Mouse (Mus musculus): ENCODE results near the gene Cdh4. TPM values are rescaled to one million over a fixed set of nuclear protein-coding genes. Genes with fewer than 3 reads are reported as not detected.

Cdh4 gene
- polyA plus RNA-seq, 1 experiment from 2014 or later: 42.8 TPM

DNA sequence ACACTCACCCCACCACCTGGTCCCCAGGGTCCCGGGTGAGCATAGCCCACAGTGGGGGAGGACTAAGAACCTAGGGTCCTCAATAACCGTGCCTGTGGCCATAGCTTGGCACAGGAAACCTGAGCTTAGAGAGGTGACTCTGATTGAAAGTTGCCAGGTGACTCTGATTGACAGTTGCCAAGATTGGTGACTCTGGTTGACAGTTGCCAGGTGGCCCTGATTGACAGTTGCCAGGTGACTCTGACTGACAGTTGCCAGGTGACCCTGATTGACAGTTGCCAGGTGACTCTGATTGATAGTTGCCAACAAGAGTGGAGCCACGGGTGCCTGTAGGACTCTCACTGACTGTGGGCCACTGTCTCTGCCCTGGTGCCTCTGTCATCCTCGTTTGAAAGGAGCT, 271.1 kb downstream of the Cdh4 start:
- no peak overlapping the region for H3K4me2 ChIP-seq (ENCODE audit: low read length)
- no peak overlapping the region for H3K9ac ChIP-seq (replicated peaks; ENCODE audit: low read length)
- ATAC-seq (ENCODE audit: low FRiP score, low TSS enrichment): no peak
- H3K9me3 ChIP-seq (ENCODE audit: control insufficient read depth, low read length): no peaks in the 10 kb centered on the region
- DNase-seq: no peak
- H3K36me3 ChIP-seq (ENCODE audit: control insufficient read depth, insufficient read depth, low read length): no peaks in the 10 kb centered on the region
- H3K27ac ChIP-seq (replicated peaks; ENCODE audit: low read depth, low read length): peak overlapping the region; percentile 57; the same call in 1 of the 2 replicates
- H3K27me3 ChIP-seq (ENCODE audit: control insufficient read depth, insufficient read depth, low read length): no peaks in the 10 kb centered on the region
- WGBS: 84% methylated on average over 4 of the region's 4 CpGs
- H3K4me3 ChIP-seq (replicated peaks; ENCODE audit: low read depth, low read length): no peak overlapping the region
- peaks cover 16% of the 10 kb centered on the region; the same call in 1 of the 2 replicates for H3K4me1 ChIP-seq (ENCODE audit: control insufficient read depth, insufficient read depth, low read length)

DNA sequence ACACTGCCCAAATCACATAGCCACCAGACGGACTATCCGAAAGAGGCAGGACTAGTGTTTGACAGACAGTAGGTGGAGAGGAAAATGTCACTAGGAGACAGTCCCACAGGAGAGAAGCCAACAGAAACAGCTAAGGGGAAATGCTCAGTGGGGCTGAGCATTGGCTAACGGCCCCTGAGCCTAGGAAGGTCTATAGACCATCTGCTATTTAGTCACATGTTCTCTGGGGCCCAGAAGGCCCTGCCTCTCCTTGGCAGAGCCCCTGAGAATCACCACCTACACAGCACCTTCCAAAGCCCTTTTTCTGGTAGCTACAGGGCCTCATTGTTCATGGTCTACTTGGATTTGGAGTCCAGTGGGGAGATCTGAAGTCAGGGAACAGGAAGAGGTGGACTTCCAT, 271.9 kb downstream of the Cdh4 start:
- Histone ChIP-seq H3K36me3 (ENCODE audit: control insufficient read depth, insufficient read depth, low read length) (no peaks in the 10 kb centered on the region), H3K9me3 (ENCODE audit: control insufficient read depth, low read length) (no peaks in the 10 kb centered on the region), H3K27me3 (ENCODE audit: control insufficient read depth, insufficient read depth, low read length) (no peaks in the 10 kb centered on the region), H3K27ac (replicated peaks; ENCODE audit: low read depth, low read length) (no peak overlapping the region), H3K4me1 (ENCODE audit: control insufficient read depth, insufficient read depth, low read length) (peaks cover 16% of the 10 kb centered on the region; the same call in 1 of the 2 replicates), H3K4me3 (replicated peaks; ENCODE audit: low read depth, low read length) (no peak overlapping the region), H3K9ac (replicated peaks; ENCODE audit: low read length) (no peak overlapping the region), H3K4me2 (ENCODE audit: low read length) (no peak overlapping the region)
- DNase-seq: no peak
- ATAC-seq (ENCODE audit: low FRiP score, low TSS enrichment): no peak
- WGBS: 80% methylated on average over 3 of the region's 3 CpGs

DNA sequence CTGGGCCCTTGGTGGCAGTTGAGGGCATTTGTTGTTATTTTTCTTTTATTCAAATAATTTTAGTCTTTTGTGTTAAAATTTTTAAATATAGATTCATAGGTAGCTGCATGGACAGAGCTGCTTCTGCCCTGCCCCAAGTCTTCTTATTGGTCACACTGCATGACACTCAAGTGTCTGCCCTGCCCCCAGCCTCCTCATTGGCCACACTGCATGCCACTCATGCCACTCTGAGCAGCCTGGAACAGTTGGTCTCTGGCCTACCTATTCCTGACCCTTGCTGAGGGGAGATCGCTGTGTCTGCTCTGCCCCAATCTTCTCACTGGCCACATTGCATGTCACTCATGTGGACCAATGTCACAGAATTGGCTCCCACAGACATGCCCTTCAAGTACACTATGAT, 273.1 kb downstream of the Cdh4 start:
- H3K4me1 ChIP-seq (ENCODE audit: control insufficient read depth, insufficient read depth, low read length): peaks cover 13% of the 10 kb centered on the region; the same call in 1 of the 2 replicates
- no peaks in the 10 kb centered on the region for H3K9me3 ChIP-seq (ENCODE audit: control insufficient read depth, low read length)
- DNase-seq: no peak
- WGBS: 97% methylated on average over 1 of the region's 1 CpGs
- H3K4me2 ChIP-seq (ENCODE audit: low read length): no peak overlapping the region
- H3K27me3 ChIP-seq (ENCODE audit: control insufficient read depth, insufficient read depth, low read length): no peaks in the 10 kb centered on the region
- no peaks in the 10 kb centered on the region for H3K36me3 ChIP-seq (ENCODE audit: control insufficient read depth, insufficient read depth, low read length)
- no peak overlapping the region for H3K9ac ChIP-seq (replicated peaks; ENCODE audit: low read length)
- ATAC-seq (ENCODE audit: low FRiP score, low TSS enrichment): no peak
- H3K27ac ChIP-seq (replicated peaks; ENCODE audit: low read depth, low read length): no peak overlapping the region
- no peak overlapping the region for H3K4me3 ChIP-seq (replicated peaks; ENCODE audit: low read depth, low read length)

DNA sequence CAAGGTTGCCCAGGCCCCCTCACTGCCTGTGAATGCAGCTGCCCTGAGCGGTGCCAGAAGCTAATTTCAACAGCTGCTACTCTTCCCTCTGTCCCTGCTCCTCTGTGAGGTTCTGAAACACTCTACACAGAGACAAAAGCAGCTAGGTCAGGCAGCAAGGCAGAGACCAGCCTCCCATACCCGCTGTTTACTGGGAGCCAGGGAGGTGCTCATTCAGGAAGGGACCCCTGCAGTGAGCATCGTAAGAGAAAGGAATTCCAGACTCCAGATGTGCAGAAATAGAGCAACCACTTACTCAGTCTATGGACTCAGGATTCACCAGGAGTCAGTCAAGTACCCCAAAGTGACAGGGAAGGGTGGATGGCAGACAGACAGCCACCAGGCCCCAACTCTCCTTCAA, 278.1 kb downstream of the Cdh4 start:
- Histone ChIP-seq H3K4me2 (ENCODE audit: low read length) (no peak overlapping the region), H3K27me3 (ENCODE audit: control insufficient read depth, insufficient read depth, low read length) (no peaks in the 10 kb centered on the region), H3K9ac (replicated peaks; ENCODE audit: low read length) (no peak overlapping the region), H3K27ac (replicated peaks; ENCODE audit: low read depth, low read length) (no peak overlapping the region), H3K9me3 (ENCODE audit: control insufficient read depth, low read length) (no peaks in the 10 kb centered on the region), H3K4me3 (replicated peaks; ENCODE audit: low read depth, low read length) (no peak overlapping the region), H3K4me1 (ENCODE audit: control insufficient read depth, insufficient read depth, low read length) (peaks cover 7% of the 10 kb centered on the region; the same call in 1 of the 2 replicates), H3K36me3 (ENCODE audit: control insufficient read depth, insufficient read depth, low read length) (no peaks in the 10 kb centered on the region)
- DNase-seq: no peak
- WGBS: 22% methylated on average over 3 of the region's 3 CpGs
- ATAC-seq (ENCODE audit: low FRiP score, low TSS enrichment): no peak

DNA sequence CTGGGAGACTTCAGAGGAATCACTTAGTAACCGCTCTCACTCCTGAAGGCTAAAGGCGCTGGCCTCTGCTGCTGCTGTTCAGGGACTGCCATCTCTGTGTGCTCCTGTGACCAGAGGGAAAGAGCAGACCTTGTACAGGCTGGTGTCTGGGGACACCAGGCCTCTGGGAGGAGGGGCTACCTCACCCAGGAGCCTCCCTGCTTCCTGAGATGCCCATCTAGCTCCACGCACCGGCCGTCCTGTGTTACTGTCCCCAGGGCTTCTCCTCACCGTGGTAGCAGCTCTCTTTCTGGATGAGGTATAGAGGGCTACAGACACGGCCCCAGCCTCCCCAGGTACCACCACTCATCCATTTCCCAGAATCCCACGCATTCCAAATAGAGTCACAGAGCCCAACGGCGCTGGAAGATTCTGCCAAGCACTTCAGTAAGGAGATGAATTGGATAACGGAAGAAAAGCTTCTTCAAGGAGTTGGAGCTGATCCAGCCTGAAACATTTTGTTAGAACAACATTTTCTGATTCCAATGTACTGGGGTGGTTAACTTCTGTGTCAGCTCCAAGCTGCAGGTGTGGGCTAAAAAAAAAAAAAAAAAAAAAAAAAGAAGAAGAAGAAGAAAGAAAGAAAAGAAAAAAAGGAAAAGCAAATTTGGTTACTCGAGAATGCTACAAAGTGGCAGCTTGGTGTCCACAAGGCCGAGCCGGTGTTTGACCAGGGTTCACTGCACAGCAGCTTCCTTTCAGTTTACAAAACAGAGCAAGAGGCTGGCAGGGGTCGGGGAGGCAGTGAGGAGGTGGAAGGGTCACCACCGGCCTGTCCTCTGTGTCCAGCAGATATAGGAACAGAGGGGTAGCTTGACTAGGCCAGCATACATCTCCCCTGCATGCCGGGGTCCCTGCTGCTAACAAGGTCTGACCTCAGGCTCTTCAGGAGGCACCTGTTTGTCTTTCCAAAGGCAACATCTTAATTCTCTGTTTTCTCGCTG, 279.6 kb downstream of the Cdh4 start:
- H3K27ac ChIP-seq (replicated peaks; ENCODE audit: low read depth, low read length): 0 out of 2 replicates have a peak overlapping the region, but pooled peaks have one; percentile 20
- H3K27me3 ChIP-seq (ENCODE audit: control insufficient read depth, insufficient read depth, low read length): no peaks in the 10 kb centered on the region
- WGBS: 47% methylated on average over 18 of the region's 18 CpGs
- no peaks in the 10 kb centered on the region for H3K9me3 ChIP-seq (ENCODE audit: control insufficient read depth, low read length)
- no peak; the same call in 1 of the 2 replicates for ATAC-seq (ENCODE audit: low FRiP score, low TSS enrichment)
- DNase-seq: peak; percentile 35
- no peak overlapping the region for H3K9ac ChIP-seq (replicated peaks; ENCODE audit: low read length)
- H3K4me2 ChIP-seq (ENCODE audit: low read length): no peak overlapping the region
- no peaks in the 10 kb centered on the region for H3K36me3 ChIP-seq (ENCODE audit: control insufficient read depth, insufficient read depth, low read length)
- peaks cover 7% of the 10 kb centered on the region; the same call in 1 of the 2 replicates for H3K4me1 ChIP-seq (ENCODE audit: control insufficient read depth, insufficient read depth, low read length)
- H3K4me3 ChIP-seq (replicated peaks; ENCODE audit: low read depth, low read length): no peak overlapping the region

DNA sequence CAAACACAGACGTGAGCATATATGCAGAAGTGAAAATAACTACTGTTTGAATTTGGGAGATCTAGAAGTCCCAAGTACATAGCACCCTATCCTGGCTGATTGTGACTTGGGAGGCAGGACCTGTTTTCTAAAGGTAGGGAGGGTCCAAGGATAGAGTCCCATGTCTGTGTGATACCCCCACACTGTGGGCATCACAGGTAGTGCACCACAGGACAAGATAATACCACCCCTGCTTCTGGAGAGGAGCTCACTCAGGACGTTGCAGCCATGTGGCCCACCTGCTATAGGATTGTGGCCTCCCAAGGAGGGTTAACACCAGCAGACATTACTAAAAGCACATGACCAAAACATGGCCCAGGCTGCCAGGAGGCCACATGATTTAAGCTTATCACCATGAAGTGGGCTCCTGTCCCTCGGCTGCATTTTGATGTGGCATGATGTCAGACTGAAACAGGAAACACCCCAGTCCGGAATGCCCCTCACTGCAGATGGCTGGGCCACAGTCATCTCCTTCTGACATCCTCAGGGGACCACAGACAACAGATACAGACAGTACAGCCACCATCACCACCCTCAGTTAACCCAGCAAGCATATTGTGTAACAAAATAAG, 280.6 kb downstream of the Cdh4 start:
- DNase-seq: peak; percentile 66
- 67% methylated on average over 4 of the region's 4 CpGs for WGBS
- H3K9me3 ChIP-seq (ENCODE audit: control insufficient read depth, low read length): no peaks in the 10 kb centered on the region
- H3K27ac ChIP-seq (replicated peaks; ENCODE audit: low read depth, low read length): no peak overlapping the region
- no peaks in the 10 kb centered on the region for H3K27me3 ChIP-seq (ENCODE audit: control insufficient read depth, insufficient read depth, low read length)
- no peaks in the 10 kb centered on the region for H3K36me3 ChIP-seq (ENCODE audit: control insufficient read depth, insufficient read depth, low read length)
- no peak overlapping the region for H3K4me2 ChIP-seq (ENCODE audit: low read length)
- H3K9ac ChIP-seq (replicated peaks; ENCODE audit: low read length): no peak overlapping the region
- 0 out of 2 replicates have a peak, but pooled peaks have one; percentile 41 for ATAC-seq (ENCODE audit: low FRiP score, low TSS enrichment)
- peaks cover 7% of the 10 kb centered on the region; the same call in 1 of the 2 replicates for H3K4me1 ChIP-seq (ENCODE audit: control insufficient read depth, insufficient read depth, low read length)
- H3K4me3 ChIP-seq (replicated peaks; ENCODE audit: low read depth, low read length): no peak overlapping the region

DNA sequence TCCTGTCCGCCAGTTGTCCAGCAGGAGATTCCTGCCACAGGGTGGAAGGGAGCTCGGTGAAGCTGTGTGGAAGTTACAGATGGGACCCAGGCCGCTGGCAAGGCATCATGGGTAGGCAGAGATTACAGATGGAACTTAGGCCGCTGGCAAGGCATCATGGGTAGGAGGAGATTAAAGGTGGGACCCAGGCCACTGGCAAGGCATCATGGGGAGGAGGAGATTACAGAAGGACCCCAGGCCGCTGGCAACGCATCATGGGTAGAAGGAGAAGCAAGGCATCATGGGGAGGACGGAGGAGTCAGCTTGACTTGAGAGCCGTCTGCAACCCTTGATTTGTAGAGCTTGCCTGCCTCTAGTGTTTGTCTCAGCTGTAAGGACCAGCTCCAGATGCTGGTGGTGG, 281.2 kb downstream of the Cdh4 start:
- WGBS: 92% methylated on average over 8 of the region's 8 CpGs
- no peak overlapping the region for H3K27ac ChIP-seq (replicated peaks; ENCODE audit: low read depth, low read length)
- ATAC-seq (ENCODE audit: low FRiP score, low TSS enrichment) (no peak), DNase-seq (no peak)
- no peaks in the 10 kb centered on the region for H3K36me3 ChIP-seq (ENCODE audit: control insufficient read depth, insufficient read depth, low read length)
- H3K9ac ChIP-seq (replicated peaks; ENCODE audit: low read length): no peak overlapping the region
- no peak overlapping the region for H3K4me3 ChIP-seq (replicated peaks; ENCODE audit: low read depth, low read length)
- H3K4me1 ChIP-seq (ENCODE audit: control insufficient read depth, insufficient read depth, low read length): peaks cover 7% of the 10 kb centered on the region; the same call in 1 of the 2 replicates
- H3K27me3 ChIP-seq (ENCODE audit: control insufficient read depth, insufficient read depth, low read length): no peaks in the 10 kb centered on the region
- no peaks in the 10 kb centered on the region for H3K9me3 ChIP-seq (ENCODE audit: control insufficient read depth, low read length)
- H3K4me2 ChIP-seq (ENCODE audit: low read length): no peak overlapping the region

DNA sequence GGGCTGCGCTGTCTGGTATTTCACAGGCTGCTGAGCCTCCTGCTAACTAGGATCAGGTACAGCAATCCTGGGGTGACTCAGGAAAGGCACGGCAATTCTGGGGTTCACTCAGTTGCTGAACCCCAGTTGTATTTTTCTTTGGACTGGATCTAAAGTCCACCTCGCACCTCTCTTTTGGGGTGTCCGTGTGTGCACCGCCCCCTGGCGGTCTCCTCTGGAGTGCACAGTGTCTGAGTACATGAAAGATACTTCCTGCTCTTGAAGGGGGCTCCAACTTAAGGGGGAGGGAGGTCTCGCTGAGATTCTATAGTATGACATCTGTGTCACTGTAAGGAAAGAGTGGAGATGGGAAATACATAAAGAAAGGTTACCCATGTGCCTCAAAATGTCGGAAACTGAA, 286.8 kb downstream of the Cdh4 start:
- DNase-seq (peak; percentile 55), ATAC-seq (ENCODE audit: low FRiP score, low TSS enrichment) (no peak)
- Histone ChIP-seq H3K4me3 (replicated peaks; ENCODE audit: low read depth, low read length) (no peak overlapping the region), H3K36me3 (ENCODE audit: control insufficient read depth, insufficient read depth, low read length) (no peaks in the 10 kb centered on the region), H3K4me2 (ENCODE audit: low read length) (no peak overlapping the region), H3K9ac (replicated peaks; ENCODE audit: low read length) (no peak overlapping the region), H3K4me1 (ENCODE audit: control insufficient read depth, insufficient read depth, low read length) (peaks cover 10% of the 10 kb centered on the region), H3K27ac (replicated peaks; ENCODE audit: low read depth, low read length) (no peak overlapping the region), H3K27me3 (ENCODE audit: control insufficient read depth, insufficient read depth, low read length) (no peaks in the 10 kb centered on the region), H3K9me3 (ENCODE audit: control insufficient read depth, low read length) (no peaks in the 10 kb centered on the region)
- 66% methylated on average over 8 of the region's 8 CpGs for WGBS

Measured in midbrain, embryonic 14.5 days (tissue).